Mouse (Mus musculus) olfactory bulb, adult 2 months (tissue): ENCODE data around the gene Otog.

ENCODE experiments used
- CTCF ChIP-seq: fragments of 200-500 bp; IDR thresholded peaks from 2 replicates; pipeline ENCODE4 v1.5.1; 2012; ENCODE audit warnings: low read depth, mild to moderate bottlenecking, low read length, moderate library complexity; ENCODE audit not compliant: insufficient read depth
- POLR2A ChIP-seq: fragments of 200-500 bp; IDR thresholded peaks from 2 replicates; pipeline ENCODE4 v1.6.1; 2012; ENCODE audit warnings: mild to moderate bottlenecking, low read depth, low read length, moderate library complexity; ENCODE audit not compliant: insufficient read depth

DNA sequence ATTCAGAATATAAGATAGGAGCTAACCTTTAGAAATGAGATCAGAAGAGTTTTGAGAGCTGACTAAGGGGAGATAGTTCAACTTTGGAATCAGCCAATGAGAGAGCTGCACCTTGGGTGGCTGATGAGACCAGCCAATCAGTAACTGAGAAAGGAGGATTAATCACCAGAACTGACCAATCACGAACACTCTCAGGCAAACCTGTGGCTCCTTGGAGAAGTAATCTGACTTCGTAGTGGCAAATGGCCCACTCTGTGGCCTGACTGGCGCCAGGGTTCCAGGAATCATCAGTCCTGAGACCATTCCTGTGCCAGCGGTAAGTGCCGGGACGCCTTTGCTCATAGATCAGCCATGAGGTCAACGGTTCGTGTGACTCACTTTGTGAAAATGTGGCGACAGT lies 96.6 kb downstream of the Otog start:
- TF ChIP-seq CTCF, result no peak
- TF ChIP-seq POLR2A, result no peak
